Mouse (Mus musculus): ENCODE measurements around the gene Btg2.

- TF ChIP-seq GATA1 (IDR thresholded peaks at IDR 0.05; ENCODE audit: low read length) (no peak), TAL1 (IDR thresholded peaks at IDR 0.05; ENCODE audit: low read length) (no peak)
Measured at GRCm38 (mm10) chr1:134073658-134074057, 5.3 kb downstream of the Btg2 start.
